Mouse (Mus musculus) G1E (cell line): ENCODE data around the gene Spdl1. TPM values are rescaled to one million over a fixed set of nuclear protein-coding genes. Genes with fewer than 3 reads are reported as not detected.

Experiments
- ATAC-seq: 2 replicates; pipeline ENCODE4 v1.8.0; 2016; ENCODE audit warnings: mild to moderate bottlenecking; ENCODE audit not compliant: insufficient number of reproducible peaks, poor library complexity, low FRiP score, severe bottlenecking; ENCODE audit errors: extremely low read depth
- DNase-seq: peaks from one replicate; pipeline ENCODE4 v3.0.0; 2012; ENCODE audit warnings: low spot score
- H3K27me3 ChIP-seq: 2 replicates; pipeline ENCODE4 v1.6.1; 2012; ENCODE audit warnings: mild to moderate bottlenecking, low read length, inconsistent platforms; ENCODE audit not compliant: insufficient read depth
- H3K36me3 ChIP-seq: replicated peaks from 2 replicates; pipeline ENCODE3; 2012; ENCODE audit warnings: mild to moderate bottlenecking, inconsistent platforms
- H3K4me1 ChIP-seq: 2 replicates; pipeline ENCODE4 v1.6.1; 2012; ENCODE audit warnings: low read depth, low read length, inconsistent platforms, mixed read lengths; ENCODE audit not compliant: insufficient read depth
- H3K4me3 ChIP-seq: 2 replicates; pipeline ENCODE4 v1.5.1; 2012; ENCODE audit warnings: low read depth, mild to moderate bottlenecking, inconsistent platforms, low read length, moderate library complexity, mixed read lengths
- H3K9me3 ChIP-seq: replicated peaks from 2 replicates; pipeline ENCODE4 v1.6.1; 2012; ENCODE audit warnings: inconsistent platforms
- CTCF ChIP-seq: IDR thresholded peaks from 2 replicates; pipeline ENCODE4 v1.5.1; 2012; ENCODE audit warnings: low read depth, low read length, inconsistent platforms, mixed read lengths
- GATA1 ChIP-seq: IDR thresholded peaks from 2 replicates; pipeline ENCODE4 v1.6.1; 2012; ENCODE audit warnings: borderline replicate concordance, low read length, inconsistent platforms, mixed read lengths
- GATA2 ChIP-seq: IDR thresholded peaks from 2 replicates; pipeline ENCODE4 v1.6.1; 2012; ENCODE audit warnings: low read depth, low read length, inconsistent platforms, borderline replicate concordance
- POLR2AphosphoS5 ChIP-seq: IDR thresholded peaks from 2 replicates; pipeline ENCODE4 v1.6.1; 2012; ENCODE audit warnings: low read depth, low read length, inconsistent platforms; ENCODE audit not compliant: insufficient replicate concordance
- TAL1 ChIP-seq: conservative IDR thresholded peaks from 2 replicates; pipeline ENCODE4 v1.6.1; 2012; ENCODE audit warnings: low read depth, low read length, inconsistent platforms, mixed read lengths
- polyA plus RNA-seq: library from polyadenylated mRNA; stranded (reverse); fragments of >175 nt; gene quantifications from 2 replicates; pipeline ENCODE4 v1.2.3, GENCODE M21; 2012
- total RNA-seq, 2 experiments: library from RNA; stranded (forward) in 1 of 2; stranded (reverse) in 1 of 2; fragments of 200-1000 nt in 1 of 2; fragments of >200 nt in 1 of 2; fragmentation: Nextera tagmentation in 1 of 2; gene quantifications; 2 replicates each; pipeline ENCODE4 v1.2.3; 2014 to 2017

Spdl1 gene
- total and polyA plus RNA-seq, 3 experiments: 2.9 to 43.2 (median 40.6) TPM

- Histone ChIP-seq H3K4me1 (no peaks in the 10 kb centered on the region), H3K4me3 (no peak overlapping the region), H3K9me3 (no peaks in the 10 kb centered on the region), H3K27me3 (no peaks in the 10 kb centered on the region), H3K36me3 (no peaks in the 10 kb centered on the region)
- no peak for TF ChIP-seq CTCF
- no peak for TF ChIP-seq TAL1
- no peak for TF ChIP-seq POLR2AphosphoS5
- TF ChIP-seq GATA2: no peak
- no peak for TF ChIP-seq GATA1
- DNase-seq (no peak), ATAC-seq (no peak)
Measured at GRCm38 (mm10) chr11:34871456-34871855, 38.0 kb upstream of the Spdl1 start.

- ATAC-seq (no peak), DNase-seq (no peak)
- TF ChIP-seq GATA1 (no peak), CTCF (no peak), GATA2 (no peak), TAL1 (no peak), POLR2AphosphoS5 (no peak)
- Histone ChIP-seq H3K27me3 (no peaks in the 10 kb centered on the region), H3K4me1 (no peaks in the 10 kb centered on the region), H3K4me3 (no peak overlapping the region), H3K36me3 (no peaks in the 10 kb centered on the region), H3K9me3 (0 out of 2 replicates have a peak, but pooled peaks cover 4% of the 10 kb centered on the region)
Measured at GRCm38 (mm10) chr11:34868626-34869025, 35.2 kb upstream of the Spdl1 start.

GRCm38 (mm10) chr11:34865741-34866270 is 32.4 kb upstream of the Spdl1 start:
- DNase-seq: no peak
- Histone ChIP-seq H3K4me3 (no peak overlapping the region), H3K4me1 (no peaks in the 10 kb centered on the region), H3K9me3 (0 out of 2 replicates have a peak, but pooled peaks cover 4% of the 10 kb centered on the region), H3K36me3 (no peaks in the 10 kb centered on the region), H3K27me3 (no peaks in the 10 kb centered on the region)
- TF ChIP-seq GATA1 (no peak), CTCF (no peak), POLR2AphosphoS5 (no peak), TAL1 (no peak), GATA2 (no peak)
- ATAC-seq: no peak

GRCm38 (mm10) chr11:34865181-34865580 is 31.7 kb upstream of the Spdl1 start:
- H3K9me3 ChIP-seq: 0 out of 2 replicates have a peak, but pooled peaks cover 4% of the 10 kb centered on the region
- H3K36me3 ChIP-seq: no peaks in the 10 kb centered on the region
- no peaks in the 10 kb centered on the region for H3K27me3 ChIP-seq
- ATAC-seq (no peak), DNase-seq (no peak)
- H3K4me3 ChIP-seq: no peak overlapping the region
- H3K4me1 ChIP-seq: no peaks in the 10 kb centered on the region
- no peak for TF ChIP-seq GATA1
- TF ChIP-seq POLR2AphosphoS5: no peak
- no peak for TF ChIP-seq TAL1
- no peak for TF ChIP-seq GATA2

GRCm38 (mm10) chr11:34856652-34857051 is 23.2 kb upstream of the Spdl1 start:
- Histone ChIP-seq H3K36me3 (no peaks in the 10 kb centered on the region), H3K9me3 (no peaks in the 10 kb centered on the region), H3K4me1 (no peaks in the 10 kb centered on the region), H3K4me3 (no peak overlapping the region), H3K27me3 (no peaks in the 10 kb centered on the region)
- ATAC-seq (no peak), DNase-seq (no peak)
- TF ChIP-seq CTCF (no peak), GATA2 (no peak), GATA1 (no peak), TAL1 (no peak), POLR2AphosphoS5 (no peak)

- H3K9me3 ChIP-seq: no peaks in the 10 kb centered on the region
- no peak overlapping the region for H3K4me3 ChIP-seq
- TF ChIP-seq CTCF (no peak), GATA2 (no peak), POLR2AphosphoS5 (no peak), GATA1 (no peak), TAL1 (no peak)
- ATAC-seq (no peak), DNase-seq (no peak)
- H3K4me1 ChIP-seq: no peaks in the 10 kb centered on the region
- H3K27me3 ChIP-seq: peaks cover 2% of the 10 kb centered on the region; the same call in 1 of the 2 replicates
- H3K36me3 ChIP-seq: no peaks in the 10 kb centered on the region
Measured at GRCm38 (mm10) chr11:34846268-34846652, 12.8 kb upstream of the Spdl1 start.
